Mouse (Mus musculus): Measurements from ENCODE around the gene Ocln. TPM values are rescaled to one million over a fixed set of nuclear protein-coding genes. Genes with fewer than 3 reads are reported as not detected.

The Ocln gene
- 147 TPM for polyA plus RNA-seq (2014; fragmentation: Illumina TruSeq; extraction: RNeasy Lipid Tissue Mini Kit (QIAGEN cat#74804); ENCODE audit: low replicate concordance)

GRCm38 (mm10) chr13:100552369-100553041, at the start of gene Ocln:
TSS of gene Ocln (minus strand) at chr13:100552718.

DNA sequence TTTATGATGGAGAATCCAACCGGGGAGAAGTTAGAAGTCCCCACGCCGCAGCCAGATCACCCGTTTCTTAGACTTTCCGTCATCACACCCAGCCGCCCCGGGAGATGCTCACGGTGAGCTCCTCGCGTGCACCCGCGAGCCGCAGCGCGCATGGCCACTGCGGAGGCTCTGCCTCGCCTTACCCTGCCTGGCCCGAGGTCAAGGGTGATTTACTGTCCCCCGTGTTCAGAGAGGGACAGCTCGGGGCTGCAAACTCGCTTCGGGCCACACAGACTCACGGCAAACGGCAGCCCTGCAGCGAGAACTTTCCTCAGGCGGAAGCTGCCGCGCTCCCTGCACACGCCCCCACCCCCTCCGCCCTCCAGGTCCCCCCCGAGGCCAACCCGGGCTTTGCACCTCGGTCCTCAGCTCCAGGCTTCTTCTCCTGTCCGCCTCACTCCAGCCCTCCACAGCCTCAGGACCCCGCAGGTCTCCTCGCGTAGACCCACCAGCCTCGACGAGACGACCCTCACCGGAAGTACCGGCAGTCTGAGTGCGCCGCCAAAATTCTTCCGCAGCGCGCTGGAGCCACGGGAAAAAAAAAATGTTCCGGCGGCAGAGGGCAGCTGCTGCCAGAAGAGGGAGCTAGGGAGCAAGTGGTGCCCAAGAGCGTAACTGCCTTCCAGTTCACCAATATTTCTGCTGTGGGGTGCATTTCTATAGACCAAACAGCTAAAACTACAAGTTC, 60.3 kb downstream of the Ocln start, which contains the start of gene Gtf2h2:
TSS of gene Gtf2h2 (minus strand) at position 519 of the 727 bp plus-strand sequence.

GRCm38 (mm10) chr13:100452415-100453127, 99.9 kb downstream of the Ocln start, which contains the start of gene Naip1:
TSS of gene Naip1 (minus strand) at chr13:100452869.

Other genes starting within 250 kb of the Ocln start
- 139 TPM for gene Naip6, start 235.0 kb downstream of the Ocln start, polyA plus RNA-seq (2014; fragmentation: Illumina TruSeq; extraction: RNeasy Lipid Tissue Mini Kit (QIAGEN cat#74804); ENCODE audit: low replicate concordance)
- 70.0 TPM for gene Naip1, start 99.8 kb downstream of the Ocln start, polyA plus RNA-seq (2014; fragmentation: Illumina TruSeq; extraction: RNeasy Lipid Tissue Mini Kit (QIAGEN cat#74804); ENCODE audit: low replicate concordance)
- gene Gtf2h2, start 60.1 kb downstream of the Ocln start, polyA plus RNA-seq (2014; fragmentation: Illumina TruSeq; extraction: RNeasy Lipid Tissue Mini Kit (QIAGEN cat#74804); ENCODE audit: low replicate concordance) = 70.8 TPM
- 17.5 TPM for gene Marveld2, start 64.3 kb upstream of the Ocln start, polyA plus RNA-seq (2014; fragmentation: Illumina TruSeq; extraction: RNeasy Lipid Tissue Mini Kit (QIAGEN cat#74804); ENCODE audit: low replicate concordance)
- 136 TPM for gene Ak6, start 98.3 kb upstream of the Ocln start, polyA plus RNA-seq (2014; fragmentation: Illumina TruSeq; extraction: RNeasy Lipid Tissue Mini Kit (QIAGEN cat#74804); ENCODE audit: low replicate concordance)
- gene Rad17, start 98.3 kb upstream of the Ocln start, polyA plus RNA-seq (2014; fragmentation: Illumina TruSeq; extraction: RNeasy Lipid Tissue Mini Kit (QIAGEN cat#74804); ENCODE audit: low replicate concordance) = 37.1 TPM
- 7.7 TPM for gene Taf9, start 98.9 kb upstream of the Ocln start, polyA plus RNA-seq (2014; fragmentation: Illumina TruSeq; extraction: RNeasy Lipid Tissue Mini Kit (QIAGEN cat#74804); ENCODE audit: low replicate concordance)
- gene Ccdc125, start 117.0 kb upstream of the Ocln start, polyA plus RNA-seq (2014; fragmentation: Illumina TruSeq; extraction: RNeasy Lipid Tissue Mini Kit (QIAGEN cat#74804); ENCODE audit: low replicate concordance) = 2.3 TPM
- 36.7 TPM for gene Cdk7, start 178.2 kb upstream of the Ocln start, polyA plus RNA-seq (2014; fragmentation: Illumina TruSeq; extraction: RNeasy Lipid Tissue Mini Kit (QIAGEN cat#74804); ENCODE audit: low replicate concordance)
- 154 TPM for gene Mrps36, start 191.9 kb upstream of the Ocln start, polyA plus RNA-seq (2014; fragmentation: Illumina TruSeq; extraction: RNeasy Lipid Tissue Mini Kit (QIAGEN cat#74804); ENCODE audit: low replicate concordance)
- 15.3 TPM for gene Cenph, start 223.2 kb upstream of the Ocln start, polyA plus RNA-seq (2014; fragmentation: Illumina TruSeq; extraction: RNeasy Lipid Tissue Mini Kit (QIAGEN cat#74804); ENCODE audit: low replicate concordance)
- gene Ccnb1, start 233.9 kb upstream of the Ocln start, polyA plus RNA-seq (2014; fragmentation: Illumina TruSeq; extraction: RNeasy Lipid Tissue Mini Kit (QIAGEN cat#74804); ENCODE audit: low replicate concordance) = 34.0 TPM